Mouse (Mus musculus): ENCODE results near the gene Tbc1d25. TPM values are rescaled to one million over a fixed set of nuclear protein-coding genes. Genes with fewer than 3 reads are reported as not detected.

The Tbc1d25 gene
- polyA plus RNA-seq, 1 experiment from 2014 or later, result 22.4 TPM

Other genes with a start within 250 kb of the Tbc1d25 start
- gene Eras, start 247.6 kb downstream of the Tbc1d25 start, polyA plus RNA-seq (2014; fragmentation: Nextera tagmentation; extraction: Ambion mirVana), result not detected in 2 replicates
- gene Hdac6, start 228.3 kb downstream of the Tbc1d25 start, polyA plus RNA-seq (2014; fragmentation: Nextera tagmentation; extraction: Ambion mirVana), result 59.7 and 70.2 TPM in 2 replicates
- 0.11 TPM in 1 of 2 replicates, not detected in the other for gene Gata1, start 198.1 kb downstream of the Tbc1d25 start, polyA plus RNA-seq (2014; fragmentation: Nextera tagmentation; extraction: Ambion mirVana)
- not detected in 2 replicates for gene Glod5, start 157.7 kb downstream of the Tbc1d25 start, polyA plus RNA-seq (2014; fragmentation: Nextera tagmentation; extraction: Ambion mirVana)
- 34.0 and 38.2 TPM in 2 replicates for gene Suv39h1, start 101.4 kb downstream of the Tbc1d25 start, polyA plus RNA-seq (2014; fragmentation: Nextera tagmentation; extraction: Ambion mirVana)
- 0.16 TPM in 1 of 2 replicates, not detected in the other for gene Was, start 85.7 kb downstream of the Tbc1d25 start, polyA plus RNA-seq (2014; fragmentation: Nextera tagmentation; extraction: Ambion mirVana)
- 54.4 and 57.9 TPM in 2 replicates for gene Wdr13, start 43.3 kb downstream of the Tbc1d25 start, polyA plus RNA-seq (2014; fragmentation: Nextera tagmentation; extraction: Ambion mirVana)
- gene Rbm3, start 30.3 kb downstream of the Tbc1d25 start, polyA plus RNA-seq (2014; fragmentation: Nextera tagmentation; extraction: Ambion mirVana), result 386 and 395 TPM in 2 replicates
- gene Ebp, start 17.3 kb upstream of the Tbc1d25 start, polyA plus RNA-seq (2014; fragmentation: Nextera tagmentation; extraction: Ambion mirVana), result 24.7 and 29.6 TPM in 2 replicates
- 45.5 and 50.4 TPM in 2 replicates for gene Porcn, start 30.3 kb upstream of the Tbc1d25 start, polyA plus RNA-seq (2014; fragmentation: Nextera tagmentation; extraction: Ambion mirVana)
- 43.7 and 55.4 TPM in 2 replicates for gene Ftsj1, start 76.2 kb upstream of the Tbc1d25 start, polyA plus RNA-seq (2014; fragmentation: Nextera tagmentation; extraction: Ambion mirVana)
- 28.7 and 44.3 TPM in 2 replicates for gene Slc38a5, start 95.0 kb upstream of the Tbc1d25 start, polyA plus RNA-seq (2014; fragmentation: Nextera tagmentation; extraction: Ambion mirVana)
- not detected in 2 replicates for gene Ssxb10, start 151.2 kb upstream of the Tbc1d25 start, polyA plus RNA-seq (2014; fragmentation: Nextera tagmentation; extraction: Ambion mirVana)
- gene Ssxb9, start 190.8 kb upstream of the Tbc1d25 start, polyA plus RNA-seq (2014; fragmentation: Nextera tagmentation; extraction: Ambion mirVana), result not detected in 2 replicates
- not detected in 2 replicates for gene Ssxb1, start 237.1 kb upstream of the Tbc1d25 start, polyA plus RNA-seq (2014; fragmentation: Nextera tagmentation; extraction: Ambion mirVana)

Data from midbrain, embryonic 14.5 days (tissue).